Mouse (Mus musculus) B cell, adult 67 days (primary cell): Measurements from ENCODE around the gene 4930435E12Rik. TPM values are rescaled to one million over a fixed set of nuclear protein-coding genes. Genes with fewer than 3 reads are reported as not detected.

Experiments used
- total RNA-seq, 2 experiments: library from RNA; stranded (reverse); gene quantifications; 4 replicates each; pipeline ENCODE4 v1.2.4; 2023

4930435E12Rik gene
- total RNA-seq: not detected

GRCm38 (mm10) chr16:38828649-38829048, at the start of gene 4930435E12Rik:
Gene 4930435E12Rik (minus strand): TSS chr16:38828749.

DNA sequence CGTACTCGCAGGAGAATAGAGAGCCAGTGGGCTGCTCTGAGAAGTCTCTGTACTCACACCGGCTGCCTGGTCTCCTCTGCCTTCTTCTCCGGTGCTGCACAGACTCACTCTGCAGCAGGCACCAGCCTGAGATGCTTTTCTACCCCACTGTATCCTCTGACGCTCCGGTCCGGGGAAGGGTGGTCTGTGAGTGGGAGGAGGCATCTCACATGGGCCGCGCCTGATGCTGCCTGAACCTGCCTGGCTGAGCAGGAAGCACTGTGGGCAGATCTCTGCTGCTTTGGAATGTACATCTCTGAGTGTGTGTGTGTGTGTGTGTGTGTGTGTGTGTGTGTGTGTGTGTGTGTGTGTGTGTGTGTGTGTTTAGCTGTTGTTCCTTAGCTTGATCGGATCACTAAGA, 28.5 kb downstream of the 4930435E12Rik start, which contains the start of gene Upk1b:
Gene Upk1b (minus strand): TSS at position 238 of the 400 bp plus-strand sequence.

Other genes with a start within 250 kb of the 4930435E12Rik start
- 1 to 10 TPM; 2.5 to 2.6 TPM for gene Arhgap31, start 115.5 kb downstream of the 4930435E12Rik start, total RNA-seq
- 1 to 10 TPM in 1 of 2 experiments, under 1 TPM in 1; 0.61 to 1.4 TPM for gene B4galt4, start 86.5 kb downstream of the 4930435E12Rik start, total RNA-seq
- not detected for gene Upk1b, start 28.4 kb downstream of the 4930435E12Rik start, total RNA-seq
- not detected for gene Igsf11, start 63.9 kb upstream of the 4930435E12Rik start, total RNA-seq